20 mouse cellular contexts compared by ENCODE assay signal in genomic region chr5:63397963-63398362, GRCm38 (mm10).
DNase-seq lines count a peak whose midpoint lies in the region; ATAC-seq and TF ChIP-seq lines count a peak whose summit lies in the region.
"Had no signal": no experiment of that assay in that cellular context is flagged by ENCODE, and none has a peak within 500 bp of the region (broad histone marks: within the 10 kb centered on the region; RNA-seq: fewer than 3 reads in every experiment).

No protein-coding gene starts in this region.

- 0 out of 2 replicates have a peak, but pooled peaks have one; percentile 46 for ATAC-seq in hindbrain, embryonic 12.5 days (ENCODE audit: low FRiP score)
- no peak for ATAC-seq in hindbrain, embryonic 16.5 days
- no peak for ATAC-seq in hindbrain, postnatal 0 days
- ATAC-seq in hindbrain, embryonic 13.5 days (ENCODE audit: low FRiP score) = no peak; the same call in 1 of the 2 replicates
- peak; percentile 37; the same call in 1 of the 2 replicates for ATAC-seq in midbrain, embryonic 13.5 days
- ATAC-seq in midbrain, postnatal 0 days (ENCODE audit: low FRiP score) = no peak
- no peak for ATAC-seq in stomach, postnatal 0 days (ENCODE audit: low FRiP score, low TSS enrichment)
- ATAC-seq: forebrain, embryonic 15.5 days; forebrain, postnatal 0 days had no signal

- no peak for TF ChIP-seq CTCF in hindbrain, postnatal 0 days (IDR thresholded peaks at IDR 0.05; ENCODE audit: low read depth)
- no peak for TF ChIP-seq CTCF in midbrain, postnatal 0 days (IDR thresholded peaks at IDR 0.05)
- no peak for TF ChIP-seq CTCF in brain, embryonic 14.5 days (IDR thresholded peaks at IDR 0.05; ENCODE audit: borderline replicate concordance, extremely low read depth, insufficient read depth, insufficient read length)
- no peak for TF ChIP-seq CTCF in stomach, postnatal 0 days (IDR thresholded peaks at IDR 0.05; ENCODE audit: low read depth)

- TF ChIP-seq POLR2A in brain, embryonic 14.5 days (IDR thresholded peaks at IDR 0.05; ENCODE audit: borderline replicate concordance, extremely low read depth, insufficient read depth, insufficient read length, poor library complexity, severe bottlenecking) = no peak

- no peak overlapping the region for H3K9ac ChIP-seq in hindbrain, embryonic 12.5 days
- no peak overlapping the region for H3K9ac ChIP-seq in hindbrain, embryonic 16.5 days (ENCODE audit: low read depth, low read length)
- H3K9ac ChIP-seq in hindbrain, postnatal 0 days (replicated peaks; ENCODE audit: low read length) = no peak overlapping the region
- H3K9ac ChIP-seq in hindbrain, embryonic 13.5 days = no peak overlapping the region
- H3K9ac ChIP-seq in midbrain, embryonic 13.5 days (replicated peaks) = no peak overlapping the region
- no peak overlapping the region for H3K9ac ChIP-seq in midbrain, postnatal 0 days (replicated peaks; ENCODE audit: low read length, poor library complexity, severe bottlenecking)
- no peak overlapping the region for H3K9ac ChIP-seq in stomach, postnatal 0 days (ENCODE audit: low read length)
- H3K9ac ChIP-seq: embryonic facial prominence, embryonic 12.5 days; forebrain, embryonic 15.5 days; forebrain, postnatal 0 days had no signal

- no peaks in the 10 kb centered on the region for H3K9me3 ChIP-seq in hindbrain, embryonic 12.5 days (replicated peaks)
- H3K9me3 ChIP-seq in hindbrain, embryonic 16.5 days (ENCODE audit: control insufficient read depth, low read length) = no peaks in the 10 kb centered on the region
- no peaks in the 10 kb centered on the region for H3K9me3 ChIP-seq in hindbrain, postnatal 0 days (ENCODE audit: low read length)
- H3K9me3 ChIP-seq in hindbrain, embryonic 13.5 days = no peaks in the 10 kb centered on the region
- H3K9me3 ChIP-seq in midbrain, embryonic 13.5 days = no peaks in the 10 kb centered on the region
- no peaks in the 10 kb centered on the region for H3K9me3 ChIP-seq in midbrain, postnatal 0 days (ENCODE audit: low read length)
- no peaks in the 10 kb centered on the region for H3K9me3 ChIP-seq in stomach, postnatal 0 days (ENCODE audit: control insufficient read depth, low read length)
- H3K9me3 ChIP-seq: embryonic facial prominence, embryonic 10.5 days; embryonic facial prominence, embryonic 12.5 days; forebrain, embryonic 15.5 days had no signal

- no peak overlapping the region for H3K27ac ChIP-seq in hindbrain, embryonic 12.5 days
- no peak overlapping the region for H3K27ac ChIP-seq in hindbrain, embryonic 16.5 days (ENCODE audit: low read depth, low read length)
- no peak overlapping the region for H3K27ac ChIP-seq in hindbrain, postnatal 0 days
- H3K27ac ChIP-seq in hindbrain, embryonic 13.5 days = no peak overlapping the region
- H3K27ac ChIP-seq in midbrain, embryonic 13.5 days = no peak overlapping the region; the same call in 1 of the 2 replicates
- no peak overlapping the region for H3K27ac ChIP-seq in midbrain, postnatal 0 days (ENCODE audit: low read depth, low read length)
- H3K27ac ChIP-seq in stomach, postnatal 0 days (replicated peaks) = no peak overlapping the region
- H3K27ac ChIP-seq: embryonic facial prominence, embryonic 10.5 days; embryonic facial prominence, embryonic 12.5 days; forebrain, embryonic 15.5 days had no signal

- peak; percentile 3 for DNase-seq in hindbrain, postnatal 0 days (ENCODE audit: low spot score)
- no peak for DNase-seq in midbrain, postnatal 0 days (ENCODE audit: low spot score)
- peak; percentile 62 for DNase-seq in brain, embryonic 14.5 days (ENCODE audit: low read depth)
- no peak for DNase-seq in stomach, postnatal 0 days (ENCODE audit: low spot score)
- DNase-seq: adrenal gland, adult 2 months; adrenal gland, postnatal 10 days; adrenal gland, postnatal 25 days; cerebellum, adult 11-12 months; cerebellum, adult 2 months; cerebellum, adult 9-10 months; cerebellum, postnatal 10 days; cerebellum, postnatal 25 days; forebrain, postnatal 0 days had no signal

- WGBS in hindbrain, embryonic 12.5 days = 70% methylated on average over 3 of the region's 3 CpGs
- 51% methylated on average over 3 of the region's 3 CpGs for WGBS in hindbrain, embryonic 16.5 days
- WGBS in hindbrain, postnatal 0 days = 49% methylated on average over 3 of the region's 3 CpGs
- WGBS in hindbrain, embryonic 13.5 days = 56% methylated on average over 3 of the region's 3 CpGs
- WGBS in midbrain, embryonic 13.5 days = 39% methylated on average over 3 of the region's 3 CpGs
- 53% methylated on average over 3 of the region's 3 CpGs for WGBS in midbrain, postnatal 0 days
- 63% methylated on average over 3 of the region's 3 CpGs for WGBS in stomach, postnatal 0 days

- H3K36me3 ChIP-seq in hindbrain, embryonic 12.5 days = no peaks in the 10 kb centered on the region
- no peaks in the 10 kb centered on the region for H3K36me3 ChIP-seq in hindbrain, embryonic 16.5 days (ENCODE audit: control insufficient read depth, insufficient read depth, low read length)
- no peaks in the 10 kb centered on the region for H3K36me3 ChIP-seq in hindbrain, postnatal 0 days (ENCODE audit: insufficient read depth, low read length)
- no peaks in the 10 kb centered on the region for H3K36me3 ChIP-seq in hindbrain, embryonic 13.5 days
- H3K36me3 ChIP-seq in midbrain, embryonic 13.5 days = no peaks in the 10 kb centered on the region
- H3K36me3 ChIP-seq in midbrain, postnatal 0 days (ENCODE audit: insufficient read depth, low read length) = no peaks in the 10 kb centered on the region
- no peaks in the 10 kb centered on the region for H3K36me3 ChIP-seq in stomach, postnatal 0 days (ENCODE audit: control insufficient read depth, insufficient read depth, low read length)
- H3K36me3 ChIP-seq: embryonic facial prominence, embryonic 10.5 days; embryonic facial prominence, embryonic 12.5 days; forebrain, embryonic 15.5 days had no signal

- H3K27me3 ChIP-seq in hindbrain, embryonic 12.5 days = no peaks in the 10 kb centered on the region
- no peaks in the 10 kb centered on the region for H3K27me3 ChIP-seq in hindbrain, embryonic 16.5 days (replicated peaks; ENCODE audit: control insufficient read depth, insufficient read depth, low read length)
- H3K27me3 ChIP-seq in hindbrain, postnatal 0 days (ENCODE audit: insufficient read depth, low read length) = no peaks in the 10 kb centered on the region
- H3K27me3 ChIP-seq in hindbrain, embryonic 13.5 days = no peaks in the 10 kb centered on the region
- H3K27me3 ChIP-seq in midbrain, embryonic 13.5 days = no peaks in the 10 kb centered on the region
- no peaks in the 10 kb centered on the region for H3K27me3 ChIP-seq in midbrain, postnatal 0 days (ENCODE audit: insufficient read depth, low read length)
- H3K27me3 ChIP-seq in stomach, postnatal 0 days (ENCODE audit: control insufficient read depth, insufficient read depth, low read length) = no peaks in the 10 kb centered on the region
- H3K27me3 ChIP-seq: embryonic facial prominence, embryonic 12.5 days; forebrain, embryonic 15.5 days had no signal

- no peak overlapping the region for H3K4me3 ChIP-seq in hindbrain, embryonic 12.5 days
- H3K4me3 ChIP-seq in hindbrain, embryonic 16.5 days (ENCODE audit: low read length) = no peak overlapping the region
- no peak overlapping the region for H3K4me3 ChIP-seq in hindbrain, postnatal 0 days (ENCODE audit: low read length)
- no peak overlapping the region for H3K4me3 ChIP-seq in hindbrain, embryonic 13.5 days
- H3K4me3 ChIP-seq in midbrain, embryonic 13.5 days (replicated peaks) = no peak overlapping the region
- no peak overlapping the region for H3K4me3 ChIP-seq in midbrain, postnatal 0 days (ENCODE audit: low read depth, low read length)
- H3K4me3 ChIP-seq in stomach, postnatal 0 days (ENCODE audit: low read depth, low read length) = no peak overlapping the region
- H3K4me3 ChIP-seq: embryonic facial prominence, embryonic 10.5 days; embryonic facial prominence, embryonic 12.5 days; forebrain, embryonic 15.5 days had no signal

- H3K4me1 ChIP-seq in hindbrain, embryonic 12.5 days = 0 out of 2 replicates have a peak, but pooled peaks cover 2% of the 10 kb centered on the region
- no peaks in the 10 kb centered on the region for H3K4me1 ChIP-seq in hindbrain, embryonic 16.5 days (ENCODE audit: control insufficient read depth, insufficient read depth, low read depth, low read length)
- H3K4me1 ChIP-seq in hindbrain, postnatal 0 days (ENCODE audit: insufficient read depth, low read length) = no peaks in the 10 kb centered on the region
- no peaks in the 10 kb centered on the region; the same call in 1 of the 2 replicates for H3K4me1 ChIP-seq in hindbrain, embryonic 13.5 days (replicated peaks)
- peaks cover 4% of the 10 kb centered on the region; the same call in 1 of the 2 replicates for H3K4me1 ChIP-seq in midbrain, embryonic 13.5 days (replicated peaks)
- no peaks in the 10 kb centered on the region for H3K4me1 ChIP-seq in midbrain, postnatal 0 days (ENCODE audit: insufficient read depth, low read length)
- H3K4me1 ChIP-seq in stomach, postnatal 0 days (replicated peaks; ENCODE audit: control insufficient read depth, insufficient read depth) = no peaks in the 10 kb centered on the region
- H3K4me1 ChIP-seq: embryonic facial prominence, embryonic 10.5 days; embryonic facial prominence, embryonic 12.5 days; forebrain, embryonic 15.5 days had no signal

- no peak for TF ChIP-seq EP300 in stomach, postnatal 0 days (optimal IDR thresholded peaks at IDR 0.05)

- H3K4me2 ChIP-seq in hindbrain, embryonic 12.5 days (replicated peaks) = no peak overlapping the region
- no peak overlapping the region for H3K4me2 ChIP-seq in hindbrain, embryonic 16.5 days (ENCODE audit: low read length)
- no peak overlapping the region for H3K4me2 ChIP-seq in hindbrain, postnatal 0 days (ENCODE audit: low read depth, low read length)
- no peak overlapping the region for H3K4me2 ChIP-seq in hindbrain, embryonic 13.5 days
- H3K4me2 ChIP-seq in midbrain, embryonic 13.5 days (replicated peaks) = no peak overlapping the region
- H3K4me2 ChIP-seq in midbrain, postnatal 0 days (ENCODE audit: low read depth, low read length, poor library complexity, severe bottlenecking) = no peak overlapping the region
- H3K4me2 ChIP-seq in stomach, postnatal 0 days (replicated peaks; ENCODE audit: low read depth) = no peak overlapping the region
- H3K4me2 ChIP-seq: embryonic facial prominence, embryonic 12.5 days; forebrain, embryonic 15.5 days had no signal

Comparison
In these comparisons a context has a peak if more than half of its experiments do, and no peak if none do; other contexts are left out.
1. ATAC-seq: peak in hindbrain, embryonic 12.5 days (single experiment) and midbrain, embryonic 13.5 days (single experiment); none in hindbrain, embryonic 16.5 days (single experiment), hindbrain, postnatal 0 days (single experiment), hindbrain, embryonic 13.5 days (single experiment), midbrain, postnatal 0 days (single experiment) and stomach, postnatal 0 days (single experiment).
2. DNase-seq: peak in hindbrain, postnatal 0 days (single experiment) and brain, embryonic 14.5 days (single experiment); none in midbrain, postnatal 0 days (single experiment) and stomach, postnatal 0 days (single experiment).